Comparison of ENCODE assay signal across 19 mouse cellular contexts in genomic region chr8:118101346-118101745, GRCm38 (mm10).
A peak's percentile ranks its signal among the peaks of the same experiment; 100 is the strongest.
DNase-seq lines count a peak whose midpoint lies in the region; ATAC-seq and TF ChIP-seq lines count a peak whose summit lies in the region.
"Had no signal": no experiment of that assay in that cellular context is flagged by ENCODE, and none has a peak within 500 bp of the region (broad histone marks: within the 10 kb centered on the region; RNA-seq: fewer than 3 reads in every experiment).

No protein-coding gene starts in this region.

- no peaks in the 10 kb centered on the region for H3K4me1 ChIP-seq in liver, postnatal 0 days (ENCODE audit: insufficient read depth)

- 76% methylated on average over 8 of the region's 8 CpGs for WGBS in liver, postnatal 0 days (ENCODE audit: insufficient replicate concordance)

- no peaks in the 10 kb centered on the region for H3K9me3 ChIP-seq in liver, postnatal 0 days (ENCODE audit: low read length)

- H3K27me3 ChIP-seq in liver, postnatal 0 days (ENCODE audit: insufficient read depth, low read length), result no peaks in the 10 kb centered on the region
- H3K27me3 ChIP-seq: CH12.LX had no signal

- no peak overlapping the region for H3K9ac ChIP-seq in liver, postnatal 0 days (replicated peaks)

- H3K36me3 ChIP-seq in liver, postnatal 0 days (replicated peaks; ENCODE audit: insufficient read depth, low read length), result no peaks in the 10 kb centered on the region
- H3K36me3 ChIP-seq: G1E had no signal

- peak; percentile 73 for DNase-seq in retina, embryonic 14.5 days (ENCODE audit: low spot score)
- peak; percentile 85 for DNase-seq in retina, postnatal 1 day
- no peak for DNase-seq in right cerebral cortex, postnatal 36 days (ENCODE audit: low spot score in 2 of 2)
- no peak for DNase-seq in liver, postnatal 0 days
- DNase-seq: adrenal gland, adult 2 months; adrenal gland, adult 8-10 months; adrenal gland, postnatal 10 days; adrenal gland, postnatal 14 days; adrenal gland, postnatal 25 days; adrenal gland, postnatal 36 days; B cell, adult 2 months; cerebellum, adult 11 months; cerebellum, adult 11-12 months; cerebellum, adult 18-20 months had no signal

- H3K4me2 ChIP-seq in liver, postnatal 0 days (ENCODE audit: low read depth, low read length), result no peak overlapping the region

- H3K27ac ChIP-seq in liver, postnatal 0 days (ENCODE audit: low read depth), result no peak overlapping the region

- no peak for ATAC-seq in liver, postnatal 0 days
- ATAC-seq: activated CD4-positive, CD25-positive, alpha-beta regulatory T cell, adult 4 months; CD4-positive, CD25-positive, alpha-beta regulatory T cell, adult 4 months; Patski had no signal

- TF ChIP-seq CTCF in liver, postnatal 0 days (IDR thresholded peaks at IDR 0.05; ENCODE audit: low read depth), result no peak

- H3K4me3 ChIP-seq in liver, postnatal 0 days (ENCODE audit: low read depth, low read length), result no peak overlapping the region

- TF ChIP-seq EP300 in liver, postnatal 0 days (IDR thresholded peaks at IDR 0.05; ENCODE audit: low read depth), result no peak

Comparison
In these comparisons a context has a peak if more than half of its experiments do, and no peak if none do; other contexts are left out.
1. DNase-seq: peak in retina, embryonic 14.5 days (single experiment) and retina, postnatal 1 day (single experiment); none in right cerebral cortex, postnatal 36 days (0 of 2) and liver, postnatal 0 days (single experiment).